Mouse (Mus musculus): Measurements from ENCODE around the gene Ppm1l. TPM values are rescaled to one million over a fixed set of nuclear protein-coding genes. Genes with fewer than 3 reads are reported as not detected.
A peak's percentile ranks its signal among the peaks of the same experiment; 100 is the strongest.

The Ppm1l gene
- total RNA-seq, 2 experiments from 2014 or later: 56.7 to 57.7 TPM

DNA sequence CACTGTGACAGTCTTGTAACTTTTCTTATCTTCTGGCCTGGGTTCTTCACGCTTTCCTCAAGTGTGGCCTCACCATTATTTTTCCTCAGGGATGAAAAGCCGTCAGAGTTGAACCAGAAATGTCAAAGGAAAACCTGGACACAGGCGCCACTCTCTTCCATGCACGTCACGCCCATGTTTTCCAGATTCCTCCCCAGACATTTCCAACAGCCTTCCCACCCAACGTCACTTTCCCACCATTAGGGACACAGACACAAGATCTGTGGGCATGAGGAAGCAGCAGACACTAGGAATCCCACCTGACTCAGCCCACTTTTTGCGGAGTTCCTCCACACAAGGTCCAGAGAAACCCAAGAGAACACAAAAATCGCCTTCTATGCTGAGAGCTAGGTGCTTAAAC lies 276.8 kb downstream of the Ppm1l start:
- DNase-seq (ENCODE audit: low spot score in 2 of 2): no peak

DNA sequence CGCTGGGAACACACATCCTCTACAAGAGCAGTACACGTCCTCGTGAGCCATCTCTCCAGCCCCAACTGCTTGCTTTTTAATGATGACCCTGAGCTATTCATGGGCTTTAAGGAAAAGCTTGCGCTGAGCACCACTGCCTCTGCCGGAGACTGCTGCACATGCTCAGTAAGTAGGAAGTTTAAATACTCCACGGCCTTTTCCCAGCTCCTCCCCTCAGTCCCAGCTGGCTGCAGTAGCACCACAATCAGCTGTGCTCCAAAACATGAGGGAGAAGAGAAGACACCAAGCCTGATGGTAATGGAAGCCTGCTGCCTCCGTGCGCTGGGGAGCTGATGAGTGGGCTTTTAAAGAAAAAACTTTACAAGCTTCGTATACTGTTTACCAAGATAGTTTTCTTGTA lies 277.4 kb downstream of the Ppm1l start:
- no peak for DNase-seq (ENCODE audit: low spot score in 2 of 2)

DNA sequence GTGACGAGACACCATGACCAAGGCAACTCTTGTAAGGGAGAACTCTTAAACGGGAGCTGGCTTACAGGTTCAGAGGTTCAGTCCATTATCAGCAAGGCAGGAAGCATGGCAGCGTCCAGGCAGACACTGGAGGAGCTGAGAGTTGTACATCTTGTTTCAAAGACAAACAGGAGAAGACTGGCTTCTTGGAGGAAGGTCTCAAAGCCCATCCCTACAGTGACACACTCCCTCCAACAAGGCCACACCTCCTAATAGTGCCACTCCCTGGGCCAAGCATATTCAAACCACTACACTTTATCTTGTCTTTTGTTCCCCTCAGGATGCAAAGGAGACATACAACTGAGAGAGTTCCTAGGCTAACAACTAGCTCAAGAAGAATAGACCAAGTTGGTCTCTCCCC lies 279.5 kb downstream of the Ppm1l start:
- no peak for DNase-seq (ENCODE audit: low spot score in 2 of 2)

DNA sequence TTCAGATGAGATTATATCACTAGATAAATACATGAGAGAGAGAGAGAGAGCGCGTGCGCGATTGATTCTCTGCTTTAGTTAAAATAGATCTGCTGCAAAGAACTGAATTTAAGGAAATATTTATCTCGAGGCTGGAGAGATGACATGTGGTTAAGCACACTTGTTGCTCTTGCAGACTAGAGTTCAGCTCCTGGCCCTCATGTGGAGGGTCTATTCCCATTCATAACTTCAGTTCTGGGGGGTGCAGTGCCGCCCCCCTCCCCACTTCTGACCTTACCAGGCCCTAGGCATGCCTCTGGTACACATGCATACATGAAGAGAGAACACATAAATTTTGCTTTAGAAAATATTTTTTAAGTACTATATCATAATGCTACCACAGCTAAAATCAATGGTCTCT lies 280.6 kb downstream of the Ppm1l start:
- DNase-seq (ENCODE audit: low spot score in 2 of 2): no peak

DNA sequence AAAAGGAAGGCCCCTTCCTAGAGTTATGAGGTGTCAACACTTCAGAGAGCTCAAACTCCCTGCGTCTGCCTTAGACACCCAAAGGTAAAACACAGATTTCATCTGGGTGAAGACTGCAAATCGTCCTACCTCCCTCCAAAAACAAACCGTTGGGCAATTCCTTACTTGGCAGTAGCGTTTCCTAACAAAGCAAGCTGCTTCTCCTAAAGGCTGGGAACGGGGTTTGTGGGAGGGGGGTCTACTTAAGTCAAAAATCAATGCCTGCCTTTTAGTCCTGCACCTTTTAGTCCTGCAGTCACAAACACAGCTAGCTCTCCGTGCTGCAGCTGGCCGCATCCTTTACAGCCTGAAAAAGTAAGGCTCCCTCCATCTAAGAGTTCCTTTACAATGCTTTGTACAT lies 281.2 kb downstream of the Ppm1l start:
- peak in 1 of 2 experiments; percentile 12 for DNase-seq (ENCODE audit: low spot score in 2 of 2)

DNA sequence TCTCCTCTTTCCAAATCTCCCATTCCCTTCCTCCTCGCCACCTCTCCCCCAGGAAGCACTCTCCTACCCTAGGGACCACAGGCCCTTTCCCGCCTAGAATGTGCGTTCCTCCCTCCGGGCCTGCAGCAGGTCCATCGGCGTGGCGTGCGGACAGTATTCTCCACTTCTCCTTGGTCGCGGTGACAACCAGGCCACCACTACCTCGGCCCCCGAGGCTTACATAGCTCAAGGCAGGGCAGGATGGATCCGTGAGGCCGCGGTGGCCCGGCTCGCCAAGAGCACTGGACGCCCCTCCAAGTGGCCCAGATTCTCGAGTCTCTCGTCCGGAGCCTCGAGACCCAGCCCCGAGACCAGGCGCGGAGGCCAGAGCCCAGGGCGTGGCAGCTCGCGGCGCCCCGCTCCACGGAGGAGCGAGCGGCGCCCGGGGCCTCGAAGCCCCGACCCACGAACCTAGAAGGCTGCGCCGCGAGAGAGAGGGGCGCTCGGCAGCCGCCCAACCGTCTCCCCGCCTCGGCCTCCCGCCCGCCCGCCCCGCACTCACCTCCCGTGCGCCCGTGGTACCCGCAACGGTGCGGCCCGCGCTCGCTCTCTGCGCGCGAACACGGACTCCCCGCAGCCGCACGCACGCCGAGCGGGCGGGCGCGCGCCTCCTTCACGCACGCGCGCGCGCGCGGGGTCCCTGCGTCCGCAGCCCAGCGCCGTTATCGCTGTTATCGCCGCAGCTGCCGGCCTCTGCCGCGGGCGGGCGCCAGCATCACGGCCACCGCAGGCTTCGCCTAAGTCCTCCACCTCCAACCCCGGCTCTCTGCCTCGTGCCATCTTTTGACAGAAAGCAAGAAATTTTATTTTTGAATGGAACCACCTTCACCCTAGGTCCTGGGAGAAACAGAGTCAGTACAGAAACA lies 281.9 kb downstream of the Ppm1l start, which contains the start of gene B3galnt1:
Gene B3galnt1, minus strand, starts transcription at position 700 of the 905 bp plus-strand sequence.
- peak; percentile 61 to 70 for DNase-seq (ENCODE audit: low spot score in 2 of 2)

DNA sequence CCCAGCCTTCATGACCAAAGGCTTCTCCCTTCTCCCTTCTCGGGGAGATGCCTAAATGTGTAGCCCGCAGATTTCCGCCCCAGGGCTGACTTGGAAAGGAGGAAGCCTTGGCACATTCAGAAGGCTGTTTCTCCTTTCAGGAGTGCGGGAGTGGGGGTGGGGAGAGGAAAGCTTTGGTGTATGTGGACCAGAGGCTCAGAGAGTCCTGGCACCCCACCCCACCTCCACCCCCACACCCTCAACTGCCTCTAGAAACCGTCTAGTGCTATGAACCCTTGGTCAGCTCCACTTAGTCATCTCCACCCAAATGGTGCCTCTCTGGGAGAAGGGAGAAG lies 282.5 kb downstream of the Ppm1l start:
- no peak for DNase-seq (ENCODE audit: low spot score in 2 of 2)

DNA sequence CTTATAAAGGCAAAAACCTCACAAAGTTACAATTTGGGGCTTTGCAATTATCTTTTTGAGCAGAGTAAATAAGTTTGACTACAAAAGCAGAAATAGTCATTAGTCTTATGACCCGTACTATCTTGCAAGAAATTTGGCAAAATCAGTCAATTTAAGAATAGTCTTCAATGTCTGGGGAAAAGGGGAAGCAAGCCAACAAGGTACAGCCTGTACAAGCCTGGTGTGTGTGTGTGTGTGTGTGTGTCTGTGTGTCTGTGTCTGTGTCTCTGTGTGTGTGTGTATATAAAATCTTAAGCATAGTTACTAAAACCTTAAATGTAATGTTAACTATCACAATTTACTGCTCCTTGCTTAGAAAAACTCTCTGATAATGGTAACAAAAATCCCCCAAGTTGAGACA lies 290.3 kb downstream of the Ppm1l start:
- no peak for DNase-seq (ENCODE audit: low spot score in 2 of 2)

DNA sequence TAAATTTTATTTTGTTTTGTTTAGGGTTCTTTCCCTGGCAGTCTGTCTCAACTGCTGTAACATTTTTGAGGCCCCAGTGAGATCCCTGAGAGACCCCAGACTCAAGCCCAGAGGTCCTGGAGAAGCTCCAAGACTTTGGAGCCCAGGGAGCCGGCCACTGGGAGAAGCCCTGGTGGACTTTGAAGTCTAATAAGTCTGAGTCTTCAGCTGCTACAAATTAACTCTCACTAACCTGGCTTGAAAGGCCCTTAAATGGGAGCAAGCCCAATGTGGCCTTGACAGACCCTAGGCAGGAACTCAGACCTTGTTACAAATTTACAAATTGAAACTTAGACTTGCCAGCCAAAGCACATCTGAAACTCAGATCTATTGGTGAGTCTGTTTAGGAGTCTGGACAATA lies 290.8 kb downstream of the Ppm1l start:
- DNase-seq (ENCODE audit: low spot score in 2 of 2): no peak

DNA sequence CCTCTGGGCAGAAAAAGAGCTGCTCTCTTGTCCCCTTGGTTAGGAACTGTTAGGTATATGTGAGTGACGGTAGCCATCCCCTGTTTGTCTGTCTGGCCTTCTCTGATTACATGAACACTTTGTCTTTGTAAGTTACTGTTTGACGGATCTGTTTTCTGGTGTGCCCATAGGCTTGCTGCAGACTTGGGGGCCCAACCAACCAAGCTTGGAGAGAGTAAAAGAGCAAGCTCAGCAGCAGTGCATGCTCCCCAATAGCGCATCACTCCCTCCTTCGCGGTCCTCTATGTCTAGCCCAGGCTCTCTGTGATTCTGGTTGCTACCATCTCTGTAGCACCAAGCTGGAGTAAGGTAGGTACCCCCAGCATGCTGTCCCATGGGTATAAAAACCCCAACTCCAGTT lies 291.2 kb downstream of the Ppm1l start:
- DNase-seq (ENCODE audit: low spot score in 2 of 2): no peak

Other genes starting within 250 kb of the Ppm1l start
- gene Kpna4, start 189.7 kb upstream of the Ppm1l start, total RNA-seq (2021): 10 to 100 TPM; 73.3 to 75.7 TPM
- gene Arl14, start 94.4 kb upstream of the Ppm1l start, total RNA-seq (2021): not detected

Measured in layer of hippocampus, postnatal 10 days (tissue).